Mouse (Mus musculus): ENCODE data around the gene Apaf1. TPM values are rescaled to one million over a fixed set of nuclear protein-coding genes. Genes with fewer than 3 reads are reported as not detected.

Apaf1 gene
- polyA plus RNA-seq, 1 experiment from 2014 or later = 17.3 TPM

- peak overlapping the region; percentile 30; the same call in 1 of the 2 replicates for H3K27ac ChIP-seq
- no peak overlapping the region for H3K4me2 ChIP-seq
- no peaks in the 10 kb centered on the region for H3K27me3 ChIP-seq
- H3K4me1 ChIP-seq = no peaks in the 10 kb centered on the region
- H3K9me3 ChIP-seq (replicated peaks) = no peaks in the 10 kb centered on the region
- H3K36me3 ChIP-seq = peaks cover 34% of the 10 kb centered on the region
- H3K4me3 ChIP-seq (replicated peaks) = no peak overlapping the region
- no peak overlapping the region for H3K9ac ChIP-seq
- no peak for ATAC-seq (replicated peaks; ENCODE audit: low FRiP score)
- 81% methylated on average over 12 of the region's 12 CpGs for WGBS
These were observed 76.6 kb downstream of the Apaf1 start for GRCm38 (mm10) chr10:91005858-91006538.

DNA sequence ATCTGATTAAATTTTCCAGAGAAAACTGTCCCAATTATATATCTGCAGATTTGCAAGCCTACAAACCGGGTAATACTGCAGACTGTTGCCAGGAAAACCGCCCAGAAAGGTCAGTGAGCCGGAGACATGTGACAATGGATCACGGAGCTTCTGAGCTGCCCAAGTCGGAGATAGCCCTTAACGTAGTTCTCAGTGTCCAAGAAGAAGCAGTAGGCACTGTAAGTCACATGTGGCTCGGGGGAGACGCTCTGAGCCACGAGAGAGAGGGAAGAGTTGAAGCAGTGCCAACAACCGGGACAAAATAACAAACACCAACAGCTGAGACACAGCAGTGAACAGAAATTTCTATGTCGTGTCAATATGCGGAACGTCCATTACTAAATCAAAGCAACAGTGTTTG lies 81.1 kb downstream of the Apaf1 start:
- peaks cover 25% of the 10 kb centered on the region for H3K36me3 ChIP-seq
- H3K4me3 ChIP-seq (replicated peaks) = no peak overlapping the region
- no peak for ATAC-seq (replicated peaks; ENCODE audit: low FRiP score)
- no peaks in the 10 kb centered on the region for H3K9me3 ChIP-seq (replicated peaks)
- H3K4me1 ChIP-seq = 0 out of 2 replicates have a peak, but pooled peaks cover 3% of the 10 kb centered on the region
- no peak overlapping the region for H3K4me2 ChIP-seq
- no peaks in the 10 kb centered on the region for H3K27me3 ChIP-seq
- no peak overlapping the region for H3K27ac ChIP-seq
- no peak overlapping the region for H3K9ac ChIP-seq
- 76% methylated on average over 13 of the region's 13 CpGs for WGBS

- WGBS = 81% methylated on average over 5 of the region's 5 CpGs
- Histone ChIP-seq H3K36me3 (peaks cover 40% of the 10 kb centered on the region), H3K4me3 (replicated peaks) (no peak overlapping the region), H3K27me3 (no peaks in the 10 kb centered on the region), H3K4me1 (0 out of 2 replicates have a peak, but pooled peaks cover 3% of the 10 kb centered on the region), H3K9me3 (replicated peaks) (no peaks in the 10 kb centered on the region), H3K27ac (no peak overlapping the region), H3K4me2 (no peak overlapping the region), H3K9ac (no peak overlapping the region)
- no peak for ATAC-seq (replicated peaks; ENCODE audit: low FRiP score)
These were observed 82.7 kb downstream of the Apaf1 start for GRCm38 (mm10) chr10:90999899-91000298.

- Histone ChIP-seq H3K9me3 (replicated peaks) (no peaks in the 10 kb centered on the region), H3K4me1 (0 out of 2 replicates have a peak, but pooled peaks cover 3% of the 10 kb centered on the region), H3K9ac (no peak overlapping the region), H3K4me2 (no peak overlapping the region), H3K27ac (no peak overlapping the region), H3K36me3 (peaks cover 44% of the 10 kb centered on the region), H3K27me3 (no peaks in the 10 kb centered on the region), H3K4me3 (replicated peaks) (no peak overlapping the region)
- ATAC-seq (replicated peaks; ENCODE audit: low FRiP score) = no peak
- 93% methylated on average over 5 of the region's 5 CpGs for WGBS
These were observed 88.7 kb downstream of the Apaf1 start for GRCm38 (mm10) chr10:90993869-90994268.

- H3K27ac ChIP-seq = no peak overlapping the region
- no peaks in the 10 kb centered on the region for H3K4me1 ChIP-seq
- ATAC-seq (replicated peaks; ENCODE audit: low FRiP score) = no peak
- H3K36me3 ChIP-seq = peaks cover 46% of the 10 kb centered on the region
- no peaks in the 10 kb centered on the region for H3K27me3 ChIP-seq
- no peak overlapping the region for H3K4me2 ChIP-seq
- H3K4me3 ChIP-seq (replicated peaks) = no peak overlapping the region
- 89% methylated on average over 6 of the region's 6 CpGs for WGBS
- no peak overlapping the region for H3K9ac ChIP-seq
- no peaks in the 10 kb centered on the region for H3K9me3 ChIP-seq (replicated peaks)
These were observed 90.3 kb downstream of the Apaf1 start for GRCm38 (mm10) chr10:90992237-90992636.

DNA sequence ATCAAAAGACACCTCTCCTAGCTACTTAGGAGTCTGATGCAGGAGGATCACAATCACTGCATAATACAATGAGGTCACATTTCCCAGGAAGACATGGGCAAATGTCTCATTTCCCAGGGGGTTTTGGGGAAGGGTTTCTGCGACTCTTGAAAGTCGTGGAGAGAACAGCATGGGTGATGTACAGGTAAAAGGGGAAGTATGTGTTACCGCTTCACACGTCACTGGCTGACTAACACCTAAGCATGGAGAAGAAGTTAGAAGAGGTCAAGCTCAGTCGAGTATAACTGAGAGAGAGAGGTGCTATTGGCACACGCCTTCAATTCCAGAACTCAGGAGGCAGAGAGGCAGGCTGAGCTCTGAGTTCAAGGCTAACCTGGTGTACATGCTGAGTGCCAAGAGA lies 92.2 kb downstream of the Apaf1 start:
- Histone ChIP-seq H3K4me3 (replicated peaks) (no peak overlapping the region), H3K4me2 (no peak overlapping the region), H3K4me1 (no peaks in the 10 kb centered on the region), H3K36me3 (peaks cover 29% of the 10 kb centered on the region), H3K9me3 (replicated peaks) (no peaks in the 10 kb centered on the region), H3K27ac (no peak overlapping the region), H3K9ac (no peak overlapping the region), H3K27me3 (no peaks in the 10 kb centered on the region)
- no peak for ATAC-seq (replicated peaks; ENCODE audit: low FRiP score)
- 81% methylated on average over 6 of the region's 6 CpGs for WGBS

DNA sequence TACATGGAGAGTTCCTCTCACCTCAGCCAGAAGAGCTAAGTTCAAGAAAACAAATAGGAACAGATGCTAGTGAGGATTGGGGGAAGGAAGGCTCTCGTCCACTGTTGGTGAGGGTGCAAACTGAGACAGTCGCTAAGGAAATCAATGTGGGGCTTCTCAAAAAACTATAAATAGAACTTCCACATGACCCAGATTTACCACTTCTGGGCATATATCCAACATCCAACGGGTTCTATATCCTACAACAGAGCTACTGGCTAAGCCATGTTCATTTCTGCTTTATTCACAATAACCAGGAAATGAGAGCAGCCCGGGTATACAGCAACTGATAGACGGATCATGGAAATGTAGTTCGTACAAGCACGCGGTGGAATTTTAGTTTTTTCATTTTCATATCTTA lies 99.5 kb downstream of the Apaf1 start:
- no peak overlapping the region for H3K9ac ChIP-seq
- no peak; the same call in 1 of the 2 replicates for ATAC-seq (replicated peaks; ENCODE audit: low FRiP score)
- H3K27me3 ChIP-seq = no peaks in the 10 kb centered on the region
- no peaks in the 10 kb centered on the region for H3K4me1 ChIP-seq
- 65% methylated on average over 8 of the region's 8 CpGs for WGBS
- no peaks in the 10 kb centered on the region for H3K9me3 ChIP-seq (replicated peaks)
- H3K4me3 ChIP-seq (replicated peaks) = no peak overlapping the region
- no peak overlapping the region for H3K4me2 ChIP-seq
- H3K27ac ChIP-seq = no peak overlapping the region
- H3K36me3 ChIP-seq = no peaks in the 10 kb centered on the region

DNA sequence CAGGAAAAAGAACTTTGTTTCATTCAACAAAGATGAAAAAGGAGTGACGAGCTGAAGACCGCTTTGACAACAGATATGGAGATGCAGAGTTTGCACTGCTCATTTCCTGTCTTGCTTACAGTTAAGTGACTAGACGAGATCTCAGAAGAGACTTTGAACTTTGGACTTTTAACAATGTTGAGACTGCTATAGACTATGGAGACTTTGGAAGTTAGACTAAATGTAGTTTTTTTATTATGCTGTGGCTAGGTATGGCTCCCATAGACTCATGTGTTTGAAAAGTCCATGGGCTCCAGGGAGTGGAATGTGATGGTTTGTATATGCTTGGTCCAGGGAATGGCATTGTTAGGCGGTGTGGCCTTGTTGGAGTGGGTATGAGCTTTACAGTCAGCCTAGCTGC lies 100.8 kb downstream of the Apaf1 start:
- WGBS = 94% methylated on average over 4 of the region's 4 CpGs
- Histone ChIP-seq H3K9ac (no peak overlapping the region), H3K36me3 (no peaks in the 10 kb centered on the region), H3K4me2 (no peak overlapping the region), H3K27ac (no peak overlapping the region), H3K27me3 (no peaks in the 10 kb centered on the region), H3K4me3 (replicated peaks) (no peak overlapping the region), H3K9me3 (replicated peaks) (no peaks in the 10 kb centered on the region), H3K4me1 (no peaks in the 10 kb centered on the region)
- ATAC-seq (replicated peaks; ENCODE audit: low FRiP score) = no peak

DNA sequence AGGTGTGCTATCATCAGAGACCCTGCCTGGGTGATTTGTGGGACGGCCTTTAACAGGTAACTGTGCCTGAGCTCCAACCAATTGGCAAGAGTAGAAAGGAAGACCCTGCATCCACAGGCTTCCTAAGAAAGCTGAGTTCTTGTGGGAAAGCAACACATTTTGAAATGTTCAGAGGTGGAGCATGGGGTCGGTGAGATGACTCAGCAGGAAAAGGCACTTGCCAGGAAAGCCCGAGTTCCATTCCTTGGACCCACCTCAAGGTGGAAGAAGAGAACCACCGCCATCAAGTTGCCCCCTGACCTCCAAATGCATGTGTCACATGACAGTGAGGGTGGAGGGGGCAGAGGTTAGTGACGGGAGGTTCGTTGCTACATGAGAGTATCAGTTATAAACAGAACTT lies 108.1 kb downstream of the Apaf1 start:
- Histone ChIP-seq H3K9me3 (replicated peaks) (no peaks in the 10 kb centered on the region), H3K9ac (no peak overlapping the region), H3K36me3 (no peaks in the 10 kb centered on the region), H3K4me1 (peaks cover 10% of the 10 kb centered on the region), H3K27ac (no peak overlapping the region), H3K4me3 (replicated peaks) (no peak overlapping the region), H3K27me3 (peaks cover 7% of the 10 kb centered on the region), H3K4me2 (no peak overlapping the region)
- WGBS = 80% methylated on average over 6 of the region's 6 CpGs
- ATAC-seq (replicated peaks; ENCODE audit: low FRiP score) = no peak

DNA sequence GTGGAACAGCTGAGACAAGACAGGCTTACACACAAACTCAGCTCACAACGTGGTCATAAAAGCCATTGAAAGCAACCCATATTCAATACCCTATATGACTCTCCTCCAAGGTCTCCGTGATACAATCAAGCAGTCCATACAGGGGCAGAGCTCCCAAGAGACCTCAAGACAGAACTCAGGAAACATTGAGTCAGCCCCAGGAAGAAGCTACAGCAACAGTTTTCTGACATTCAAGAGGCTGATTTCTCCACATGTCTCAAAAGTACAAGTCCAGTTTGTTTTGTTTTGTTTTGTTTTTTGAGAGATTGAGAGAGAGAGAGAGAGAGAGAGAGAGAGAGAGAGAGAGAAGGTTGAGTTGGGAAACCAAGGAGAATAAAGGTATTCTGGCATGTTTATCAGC lies 108.5 kb downstream of the Apaf1 start:
- Histone ChIP-seq H3K4me3 (replicated peaks) (no peak overlapping the region), H3K36me3 (no peaks in the 10 kb centered on the region), H3K9me3 (replicated peaks) (no peaks in the 10 kb centered on the region), H3K27ac (no peak overlapping the region), H3K27me3 (peaks cover 12% of the 10 kb centered on the region), H3K9ac (no peak overlapping the region), H3K4me1 (peaks cover 13% of the 10 kb centered on the region), H3K4me2 (no peak overlapping the region)
- no peak for ATAC-seq (replicated peaks; ENCODE audit: low FRiP score)
- 66% methylated on average over 2 of the region's 2 CpGs for WGBS

DNA sequence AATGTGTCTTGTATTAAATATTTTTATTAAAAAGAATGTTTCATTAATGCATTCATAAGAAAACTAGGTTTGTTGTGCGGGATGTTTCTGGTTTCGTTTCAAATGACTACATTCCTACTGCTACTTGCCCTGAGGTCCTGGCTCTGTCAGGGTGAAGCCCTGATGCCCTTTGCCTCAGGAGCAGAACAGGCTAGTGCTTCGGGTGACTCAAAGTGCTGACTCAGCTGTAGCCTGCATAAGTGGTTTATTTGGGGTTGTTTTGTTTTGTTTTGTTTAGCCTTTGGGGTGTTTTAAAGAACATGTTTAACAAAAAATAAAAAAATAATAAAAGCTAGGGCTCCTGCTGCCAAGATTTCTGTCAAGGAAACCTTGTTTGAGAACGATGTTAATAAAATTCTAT lies 112.0 kb downstream of the Apaf1 start:
- no peaks in the 10 kb centered on the region for H3K9me3 ChIP-seq (replicated peaks)
- H3K4me3 ChIP-seq (replicated peaks) = no peak overlapping the region
- H3K27me3 ChIP-seq = peaks cover 44% of the 10 kb centered on the region
- no peak for ATAC-seq (replicated peaks; ENCODE audit: low FRiP score)
- no peaks in the 10 kb centered on the region for H3K36me3 ChIP-seq
- no peak overlapping the region for H3K9ac ChIP-seq
- 32% methylated on average over 4 of the region's 4 CpGs for WGBS
- peaks cover 19% of the 10 kb centered on the region for H3K4me1 ChIP-seq
- H3K27ac ChIP-seq = no peak overlapping the region
- no peak overlapping the region for H3K4me2 ChIP-seq

GRCm38 (mm10) chr10:90969355-90970174 lies 113.0 kb downstream of the Apaf1 start:
- Histone ChIP-seq H3K27me3 (peaks cover 49% of the 10 kb centered on the region), H3K4me2 (peak overlapping the region; percentile 96), H3K9ac (peak overlapping the region; percentile 31), H3K27ac (no peak overlapping the region), H3K36me3 (no peaks in the 10 kb centered on the region), H3K9me3 (replicated peaks) (no peaks in the 10 kb centered on the region), H3K4me1 (peaks cover 19% of the 10 kb centered on the region), H3K4me3 (replicated peaks) (peak overlapping the region; percentile 50)
- WGBS = under 1% methylated on average over 71 of the region's 72 CpGs
- peak; percentile 69 for ATAC-seq (replicated peaks; ENCODE audit: low FRiP score)

Data from kidney, embryonic 15.5 days (tissue).